Mouse (Mus musculus) layer of hippocampus, adult 8-10 months (tissue): ENCODE measurements at regions not wholly inside any gene's neighbourhood (a gene's known extent, or its start where the extent isn't known, plus 50 kb on each side); places are given as distances from the start of the nearest gene placed in this dataset.

Source experiments
- DNase-seq, 2 experiments: peaks; one replicate each; pipeline ENCODE4 v3.0.0; 2022; ENCODE audit warnings: low spot score in 2 of 2

- DNase-seq: no peak
Observed at GRCm38 (mm10) chr9:120676301-120676700, 105.1 kb downstream of the Rpl14 start.

GRCm38 (mm10) chr9:120676771-120677170 is 105.5 kb downstream of the Rpl14 start:
- no peak for DNase-seq

- no peak for DNase-seq
Observed at GRCm38 (mm10) chr9:120677216-120677615, 106.0 kb downstream of the Rpl14 start.

- no peak for DNase-seq
Observed at GRCm38 (mm10) chr9:120679822-120680426, 108.7 kb downstream of the Rpl14 start.

- no peak for DNase-seq
Observed at GRCm38 (mm10) chr9:120681404-120681803, 110.2 kb downstream of the Rpl14 start.

GRCm38 (mm10) chr9:120685961-120686360 is 114.7 kb downstream of the Rpl14 start:
- DNase-seq: no peak

GRCm38 (mm10) chr9:120689025-120689424 is 117.8 kb downstream of the Rpl14 start:
- no peak for DNase-seq

- DNase-seq: no peak
Observed at GRCm38 (mm10) chr9:120690510-120690909, 119.3 kb downstream of the Rpl14 start.

- peak; percentile 50 to 51 for DNase-seq
Observed at GRCm38 (mm10) chr9:120690961-120691941, 120.0 kb downstream of the Rpl14 start.

GRCm38 (mm10) chr9:120691971-120692401 is 120.7 kb downstream of the Rpl14 start:
- DNase-seq: no peak

GRCm38 (mm10) chr9:120694457-120694856 is 123.2 kb downstream of the Rpl14 start:
- DNase-seq: no peak

GRCm38 (mm10) chr9:120695966-120696365 is 124.7 kb downstream of the Rpl14 start:
- no peak for DNase-seq

GRCm38 (mm10) chr9:120697749-120698148 is 126.5 kb downstream of the Rpl14 start:
- no peak for DNase-seq

GRCm38 (mm10) chr9:120699781-120700180 is 128.5 kb downstream of the Rpl14 start:
- no peak for DNase-seq

- peak; percentile 44 to 47 for DNase-seq
Observed at GRCm38 (mm10) chr9:120702836-120703235, 131.6 kb downstream of the Rpl14 start.

GRCm38 (mm10) chr9:120703291-120703930 is 132.2 kb downstream of the Rpl14 start:
- DNase-seq: no peak

GRCm38 (mm10) chr9:120706562-120707198 is 135.4 kb downstream of the Rpl14 start:
- peak in 1 of 2 experiments; percentile 18 for DNase-seq

- DNase-seq: no peak
Observed at GRCm38 (mm10) chr9:120708507-120708906, 137.3 kb downstream of the Rpl14 start.

- no peak for DNase-seq
Observed at GRCm38 (mm10) chr9:120709146-120709655, 138.0 kb downstream of the Rpl14 start.

- no peak for DNase-seq
Observed at GRCm38 (mm10) chr9:120712987-120713386, 141.7 kb downstream of the Rpl14 start.

GRCm38 (mm10) chr9:120715665-120716121 is 144.4 kb downstream of the Rpl14 start:
- DNase-seq: peak; percentile 39 to 51
